Mouse (Mus musculus) CH12.LX (cell line): ENCODE measurements around the gene Nptx1. TPM values are rescaled to one million over a fixed set of nuclear protein-coding genes. Genes with fewer than 3 reads are reported as not detected.

ENCODE experiments used
- DNase-seq: peaks from one replicate; pipeline ENCODE4 v3.0.0-alpha.2; 2013; ENCODE audit errors: extremely low read depth
- H3K27ac ChIP-seq: 2 replicates; pipeline ENCODE4 v1.5.1; 2012; ENCODE audit warnings: low read depth, mild to moderate bottlenecking, control low read depth, moderate library complexity; ENCODE audit not compliant: insufficient read depth
- H3K27me3 ChIP-seq: replicated peaks from 2 replicates; pipeline ENCODE3; 2012; ENCODE audit warnings: inconsistent platforms
- H3K36me3 ChIP-seq, 2 experiments: replicated peaks in 1 of 2; 2 replicates each; pipeline versions ENCODE3 to v1.6.1; 2012; ENCODE audit warnings: inconsistent platforms in 1 of 2, low read length in 1 of 2, mild to moderate bottlenecking in 1 of 2, mixed read lengths in 1 of 2, moderate library complexity in 1 of 2; ENCODE audit not compliant: control insufficient read depth in 1 of 2, insufficient read depth in 1 of 2
- H3K4me1 ChIP-seq, 2 experiments: 2 replicates each; pipeline ENCODE4 v1.6.1; 2012; ENCODE audit warnings: inconsistent platforms in 1 of 2, moderate library complexity in 1 of 2; ENCODE audit not compliant: insufficient read depth in 2 of 2, control insufficient read depth in 1 of 2
- H3K4me2 ChIP-seq: 2 replicates; pipeline ENCODE4 v1.6.1; 2012; ENCODE audit warnings: low read depth, mild to moderate bottlenecking, control low read depth; ENCODE audit not compliant: poor library complexity, insufficient read depth, severe bottlenecking
- H3K4me3 ChIP-seq, 3 experiments: fragments of 150-350 bp in 1 of 3; sonication (generic) in 1 of 3; replicated peaks in 1 of 3; 2 replicates each; pipeline versions ENCODE3 to v1.5.1; 2011 to 2012; ENCODE audit warnings: low read depth in 2 of 3, low read length in 2 of 3, mild to moderate bottlenecking in 2 of 3, moderate library complexity in 2 of 3, control low read depth in 1 of 3, improper control_type of control experiment in 1 of 3, inconsistent platforms in 1 of 3, mixed read lengths in 1 of 3; ENCODE audit not compliant: poor library complexity in 1 of 3
- H3K79me2 ChIP-seq: replicated peaks from 2 replicates; pipeline ENCODE4 v1.6.1; 2012; ENCODE audit warnings: mild to moderate bottlenecking, moderate library complexity; ENCODE audit not compliant: control insufficient read depth, poor library complexity, insufficient read depth, severe bottlenecking; ENCODE audit errors: extremely low read depth
- H3K9ac ChIP-seq: 2 replicates; pipeline ENCODE4 v1.6.1; 2012; ENCODE audit warnings: low read depth, mild to moderate bottlenecking, control low read depth, moderate library complexity; ENCODE audit not compliant: insufficient read depth
- H3K9me3 ChIP-seq: replicated peaks from 2 replicates; pipeline ENCODE3; 2012; ENCODE audit warnings: low read length, inconsistent platforms, mixed read lengths
- BHLHE40 ChIP-seq: IDR thresholded peaks from 2 replicates; pipeline ENCODE4 v1.6.1; 2011; ENCODE audit warnings: mild to moderate bottlenecking, low read depth, low read length, improper control_type of control experiment
- CHD1 ChIP-seq: IDR thresholded peaks from 2 replicates; pipeline ENCODE4 v1.6.1; 2012; ENCODE audit warnings: low read depth, low read length, improper control_type of control experiment, inconsistent platforms
- CHD2 ChIP-seq: IDR thresholded peaks from 2 replicates; pipeline ENCODE4 v1.6.1; 2011; ENCODE audit warnings: low read length, improper control_type of control experiment
- E2F4 ChIP-seq: IDR thresholded peaks from 2 replicates; pipeline ENCODE4 v1.6.1; 2011; ENCODE audit warnings: low read depth, low read length, improper control_type of control experiment; ENCODE audit not compliant: insufficient replicate concordance
- ELF1 ChIP-seq: IDR thresholded peaks from 2 replicates; pipeline ENCODE4 v1.6.1; 2014; ENCODE audit warnings: low read depth, mild to moderate bottlenecking, inconsistent platforms, low read length, improper control_type of control experiment
- ETS1 ChIP-seq: conservative IDR thresholded peaks from 2 replicates; pipeline ENCODE4 v1.6.1; 2012; ENCODE audit warnings: low read depth, mild to moderate bottlenecking, inconsistent platforms, low read length, improper control_type of control experiment, moderate library complexity
- GABPA ChIP-seq: IDR thresholded peaks from 2 replicates; pipeline ENCODE4 v1.6.1; 2012; ENCODE audit warnings: low read depth, low read length, improper control_type of control experiment, inconsistent platforms; ENCODE audit not compliant: insufficient replicate concordance
- HCFC1 ChIP-seq: IDR thresholded peaks from 2 replicates; pipeline ENCODE4 v1.6.1; 2012; ENCODE audit warnings: low read depth, mild to moderate bottlenecking, inconsistent platforms, low read length, improper control_type of control experiment
- IRF4 ChIP-seq: IDR thresholded peaks from 2 replicates; pipeline ENCODE4 v1.6.1; 2014; ENCODE audit warnings: low read depth, mild to moderate bottlenecking, inconsistent platforms, low read length, improper control_type of control experiment
- KAT2A ChIP-seq: IDR thresholded peaks from 2 replicates; pipeline ENCODE4 v1.6.1; 2012; ENCODE audit warnings: low read length, improper control_type of control experiment, inconsistent platforms; ENCODE audit not compliant: insufficient replicate concordance
- MAFK ChIP-seq: IDR thresholded peaks from 2 replicates; pipeline ENCODE4 v1.6.1; 2011; ENCODE audit warnings: low read length, improper control_type of control experiment; ENCODE audit not compliant: insufficient replicate concordance
- MAX ChIP-seq: IDR thresholded peaks from 2 replicates; pipeline ENCODE4 v1.6.1; 2011; ENCODE audit warnings: low read length, improper control_type of control experiment
- MYC ChIP-seq: IDR thresholded peaks from 2 replicates; pipeline ENCODE4 v1.6.1; 2011; ENCODE audit warnings: low read depth, mild to moderate bottlenecking, improper control_type of control experiment, low read length
- NELFE ChIP-seq: IDR thresholded peaks from 2 replicates; pipeline ENCODE4 v1.6.1; 2011; ENCODE audit warnings: low read depth, low read length, improper control_type of control experiment
- RAD21 ChIP-seq: IDR thresholded peaks from 2 replicates; pipeline ENCODE4 v1.6.1; 2011; ENCODE audit warnings: low read depth, mild to moderate bottlenecking, low read length, improper control_type of control experiment, moderate library complexity
- RCOR1 ChIP-seq: conservative IDR thresholded peaks from 2 replicates; pipeline ENCODE4 v1.6.1; 2012; ENCODE audit warnings: low read depth, mild to moderate bottlenecking, inconsistent platforms, low read length, improper control_type of control experiment
- SIN3A ChIP-seq: IDR thresholded peaks from 2 replicates; pipeline ENCODE4 v1.6.1; 2012; ENCODE audit warnings: low read length, improper control_type of control experiment, inconsistent platforms
- SMC3 ChIP-seq: IDR thresholded peaks from 2 replicates; pipeline ENCODE4 v1.6.1; 2011; ENCODE audit warnings: low read depth, low read length, improper control_type of control experiment
- TCF12 ChIP-seq: IDR thresholded peaks from 2 replicates; pipeline ENCODE4 v1.6.1; 2014; ENCODE audit warnings: low read depth, mild to moderate bottlenecking, inconsistent platforms, low read length, improper control_type of control experiment
- USF2 ChIP-seq: conservative IDR thresholded peaks from 2 replicates; pipeline ENCODE4 v1.6.1; 2011; ENCODE audit warnings: low read depth, low read length, improper control_type of control experiment
- ZC3H11A ChIP-seq: IDR thresholded peaks from 2 replicates; pipeline ENCODE4 v1.6.1; 2012; ENCODE audit warnings: low read depth, mild to moderate bottlenecking, inconsistent platforms, low read length, improper control_type of control experiment
- ZKSCAN1 ChIP-seq: IDR thresholded peaks from 2 replicates; pipeline ENCODE4 v1.6.1; 2012; ENCODE audit warnings: low read depth, inconsistent platforms, low read length, improper control_type of control experiment, borderline replicate concordance
- dilution Hi-C: fragments of 300-500 bp; cut with MboI; formaldehyde crosslinking; loops from 2 replicates; pipeline ENCODE4 v1.14.3; 2020; ENCODE audit warnings: low sequenced_read_pairs; ENCODE audit not compliant: extremely low pct_unique_long_range_greater_than_20kb, extremely low pct_ligation_motif_present
- in situ Hi-C: fragments of 300-500 bp; cut with MboI; formaldehyde crosslinking; loops from 3 replicates; pipeline ENCODE4 v1.14.3; 2019; ENCODE audit warnings: low sequenced_read_pairs, low pct_ligation_motif_present, low pct_unique_long_range_greater_than_20kb, mixed read lengths
- polyA plus RNA-seq: library from polyadenylated mRNA; unstranded; fragments of >175 nt; gene quantifications from 2 replicates; pipeline ENCODE4 v1.2.1, GENCODE M21; 2012; ENCODE audit warnings: low read depth; ENCODE audit not compliant: insufficient read length
- total RNA-seq, 2 experiments: library from RNA; depleted of rRNA; stranded (reverse); fragments of 300-350 nt in 1 of 2; fragments of >200 nt in 1 of 2; gene quantifications; 2 replicates each; pipeline ENCODE4 v1.2.3; 2012 to 2014

Nptx1 gene
- total RNA-seq (2012; rRNA removed) (under 0.01 TPM in 1 of 2 replicates, not detected in the other), total RNA-seq (2014; rRNA removed) (not detected in 2 replicates), polyA plus RNA-seq (not detected in 2 replicates)

GRCm38 (mm10) chr11:119547183-119547921 is at the start of gene Nptx1:
Gene Nptx1 (minus strand): TSS chr11:119547753.
- peaks cover 45% of the 10 kb centered on the region for H3K27me3 ChIP-seq
- no peak within 1 kb of the TSS for H3K4me3 ChIP-seq
- no peak for TF ChIP-seq ZC3H11A
- no peak for TF ChIP-seq MAX
- TF ChIP-seq MAFK, result no peak
- TF ChIP-seq TCF12, result no peak
- no peak for TF ChIP-seq E2F4
- no peak for TF ChIP-seq ELF1
- TF ChIP-seq GABPA, result no peak
- TF ChIP-seq SIN3A, result no peak
- no peak for TF ChIP-seq CHD2
- TF ChIP-seq HCFC1, result no peak
- TF ChIP-seq SMC3, result no peak
- TF ChIP-seq KAT2A, result no peak
- TF ChIP-seq BHLHE40, result no peak
- TF ChIP-seq RAD21, result no peak
- TF ChIP-seq ETS1, result no peak
- TF ChIP-seq, all 38 proteins: peak for 0
- Histone ChIP-seq H3K79me2 (no peaks in the 10 kb centered on the region), H3K27ac (no peak within 1 kb of the TSS), H3K36me3 (no peaks in the 10 kb centered on the region), H3K4me1 (peaks cover 3 to 6% of the 10 kb centered on the region in 2 experiments; a peak in 2 of 4 replicates), H3K9me3 (peaks cover 34% of the 10 kb centered on the region), H3K4me2 (no peak within 1 kb of the TSS), H3K9ac (no peak within 1 kb of the TSS)
- dilution Hi-C loops (no loop called here), in situ Hi-C loops (no loop called here)
- no peak for DNase-seq

- Histone ChIP-seq H3K9ac (no peak overlapping the region), H3K4me1 (peaks cover 0 to 6% of the 10 kb centered on the region in 2 experiments; a peak in 2 of 4 replicates), H3K4me2 (no peak overlapping the region), H3K27ac (no peak overlapping the region), H3K36me3 (no peaks in the 10 kb centered on the region)
- TF ChIP-seq USF2 (no peak), GABPA (no peak), MYC (no peak), RCOR1 (no peak), BHLHE40 (no peak), CHD1 (no peak), NELFE (no peak), MAFK (no peak), IRF4 (no peak), E2F4 (no peak), ZKSCAN1 (no peak), SIN3A (no peak)
- TF ChIP-seq, all 38 proteins: peak for 0
- no peaks in the 10 kb centered on the region for H3K79me2 ChIP-seq
- H3K27me3 ChIP-seq, result peaks cover 89% of the 10 kb centered on the region
- no peak overlapping the region for H3K4me3 ChIP-seq
- no peak for DNase-seq
- peaks cover 22% of the 10 kb centered on the region for H3K9me3 ChIP-seq
- dilution Hi-C loops, result no loop called here
- in situ Hi-C loops, result no loop called here
These were observed 46.4 kb upstream of the Nptx1 start for GRCm38 (mm10) chr11:119593966-119594365.
